Mouse (Mus musculus): ENCODE measurements around the gene Chrnb2. TPM values are rescaled to one million over a fixed set of nuclear protein-coding genes. Genes with fewer than 3 reads are reported as not detected.
"Not testable (repeated sequence)": the region's sequence is repeated elsewhere in the genome, so short reads cannot be mapped to it uniquely, and the experiment has no call there.

Gene Chrnb2
- polyA plus RNA-seq, 1 experiment from 2014 or later = 13.6 TPM

GRCm38 (mm10) chr3:89802876-89803275, 38.4 kb upstream of the Chrnb2 start:
- no peak overlapping the region for H3K4me2 ChIP-seq
- no peaks in the 10 kb centered on the region for H3K4me1 ChIP-seq (ENCODE audit: control insufficient read depth, insufficient read depth, low read length)
- 73% methylated on average over 15 of the region's 15 CpGs for WGBS
- no peaks in the 10 kb centered on the region for H3K36me3 ChIP-seq (ENCODE audit: control insufficient read depth, insufficient read depth, low read length)
- H3K27ac ChIP-seq (ENCODE audit: low read depth, low read length) = no peak overlapping the region
- ATAC-seq (ENCODE audit: low FRiP score) = no peak
- H3K9ac ChIP-seq (ENCODE audit: low read length) = no peak overlapping the region
- DNase-seq (ENCODE audit: low spot score, missing footprints) = no peak
- H3K9me3 ChIP-seq (ENCODE audit: control insufficient read depth, low read length) = no peaks in the 10 kb centered on the region
- no peak overlapping the region for H3K4me3 ChIP-seq (ENCODE audit: low read depth, low read length)
- no peaks in the 10 kb centered on the region for H3K27me3 ChIP-seq (ENCODE audit: control insufficient read depth, insufficient read depth, low read length)

- no peak overlapping the region for H3K9ac ChIP-seq (ENCODE audit: low read length)
- H3K9me3 ChIP-seq (ENCODE audit: control insufficient read depth, low read length) = no peaks in the 10 kb centered on the region
- H3K36me3 ChIP-seq (ENCODE audit: control insufficient read depth, insufficient read depth, low read length) = no peaks in the 10 kb centered on the region
- H3K4me2 ChIP-seq = no peak overlapping the region
- H3K27me3 ChIP-seq (ENCODE audit: control insufficient read depth, insufficient read depth, low read length) = no peaks in the 10 kb centered on the region
- ATAC-seq (ENCODE audit: low FRiP score) = no peak
- no peaks in the 10 kb centered on the region for H3K4me1 ChIP-seq (ENCODE audit: control insufficient read depth, insufficient read depth, low read length)
- H3K4me3 ChIP-seq (ENCODE audit: low read depth, low read length) = no peak overlapping the region
- no peak for DNase-seq (ENCODE audit: low spot score, missing footprints)
- WGBS = 58% methylated on average over 3 of the region's 3 CpGs
- H3K27ac ChIP-seq (ENCODE audit: low read depth, low read length) = no peak overlapping the region
These were observed 37.0 kb upstream of the Chrnb2 start for GRCm38 (mm10) chr3:89801507-89801847.

GRCm38 (mm10) chr3:89800774-89801506, 36.5 kb upstream of the Chrnb2 start:
- H3K27me3 ChIP-seq (ENCODE audit: control insufficient read depth, insufficient read depth, low read length) = no peaks in the 10 kb centered on the region
- no peak overlapping the region for H3K4me2 ChIP-seq
- H3K4me3 ChIP-seq (ENCODE audit: low read depth, low read length) = no peak overlapping the region
- no peaks in the 10 kb centered on the region for H3K36me3 ChIP-seq (ENCODE audit: control insufficient read depth, insufficient read depth, low read length)
- no peak for ATAC-seq (ENCODE audit: low FRiP score)
- H3K9me3 ChIP-seq (ENCODE audit: control insufficient read depth, low read length) = no peaks in the 10 kb centered on the region
- DNase-seq (ENCODE audit: low spot score, missing footprints) = no peak
- H3K9ac ChIP-seq (ENCODE audit: low read length) = no peak overlapping the region
- WGBS = 65% methylated on average over 5 of the region's 5 CpGs
- H3K4me1 ChIP-seq (ENCODE audit: control insufficient read depth, insufficient read depth, low read length) = no peaks in the 10 kb centered on the region
- no peak overlapping the region for H3K27ac ChIP-seq (ENCODE audit: low read depth, low read length)

GRCm38 (mm10) chr3:89800078-89800477, 35.6 kb upstream of the Chrnb2 start:
- DNase-seq (ENCODE audit: low spot score, missing footprints); H3K9me3 ChIP-seq (ENCODE audit: control insufficient read depth, low read length); H3K4me3 ChIP-seq (ENCODE audit: low read depth, low read length); H3K36me3 ChIP-seq (ENCODE audit: control insufficient read depth, insufficient read depth, low read length); H3K4me1 ChIP-seq (ENCODE audit: control insufficient read depth, insufficient read depth, low read length); H3K9ac ChIP-seq (ENCODE audit: low read length); H3K27ac ChIP-seq (ENCODE audit: low read depth, low read length); ATAC-seq (ENCODE audit: low FRiP score); H3K4me2 ChIP-seq; H3K27me3 ChIP-seq (ENCODE audit: control insufficient read depth, insufficient read depth, low read length): not testable (repeated sequence)
- 32% methylated on average over 3 of the region's 3 CpGs for WGBS

GRCm38 (mm10) chr3:89799476-89799875, 35.0 kb upstream of the Chrnb2 start:
- no peak for ATAC-seq (ENCODE audit: low FRiP score)
- no peak for DNase-seq (ENCODE audit: low spot score, missing footprints)
- Histone ChIP-seq H3K27ac (ENCODE audit: low read depth, low read length) (no peak overlapping the region), H3K27me3 (ENCODE audit: control insufficient read depth, insufficient read depth, low read length) (no peaks in the 10 kb centered on the region), H3K4me2 (peak overlapping the region; percentile 33), H3K36me3 (ENCODE audit: control insufficient read depth, insufficient read depth, low read length) (no peaks in the 10 kb centered on the region), H3K9me3 (ENCODE audit: control insufficient read depth, low read length) (no peaks in the 10 kb centered on the region), H3K4me3 (ENCODE audit: low read depth, low read length) (no peak overlapping the region), H3K9ac (ENCODE audit: low read length) (no peak overlapping the region), H3K4me1 (ENCODE audit: control insufficient read depth, insufficient read depth, low read length) (no peaks in the 10 kb centered on the region)
- WGBS = 3% methylated on average over 13 of the region's 13 CpGs

- H3K4me2 ChIP-seq = no peak overlapping the region
- no peak for ATAC-seq (ENCODE audit: low FRiP score)
- H3K27me3 ChIP-seq (ENCODE audit: control insufficient read depth, insufficient read depth, low read length) = no peaks in the 10 kb centered on the region
- no peaks in the 10 kb centered on the region for H3K4me1 ChIP-seq (ENCODE audit: control insufficient read depth, insufficient read depth, low read length)
- H3K9ac ChIP-seq (ENCODE audit: low read length) = no peak overlapping the region
- H3K9me3 ChIP-seq (ENCODE audit: control insufficient read depth, low read length) = no peaks in the 10 kb centered on the region
- H3K4me3 ChIP-seq (ENCODE audit: low read depth, low read length) = no peak overlapping the region
- no peaks in the 10 kb centered on the region for H3K36me3 ChIP-seq (ENCODE audit: control insufficient read depth, insufficient read depth, low read length)
- DNase-seq (ENCODE audit: low spot score, missing footprints) = no peak
- WGBS = 76% methylated on average over 3 of the region's 3 CpGs
- no peak overlapping the region for H3K27ac ChIP-seq (ENCODE audit: low read depth, low read length)
These were observed 34.1 kb upstream of the Chrnb2 start for GRCm38 (mm10) chr3:89798518-89798917.

- 60% methylated on average over 4 of the region's 4 CpGs for WGBS
- no peaks in the 10 kb centered on the region for H3K4me1 ChIP-seq (ENCODE audit: control insufficient read depth, insufficient read depth, low read length)
- H3K27me3 ChIP-seq (ENCODE audit: control insufficient read depth, insufficient read depth, low read length) = no peaks in the 10 kb centered on the region
- no peak overlapping the region for H3K4me3 ChIP-seq (ENCODE audit: low read depth, low read length)
- no peak overlapping the region for H3K4me2 ChIP-seq
- DNase-seq (ENCODE audit: low spot score, missing footprints) = no peak
- no peaks in the 10 kb centered on the region for H3K36me3 ChIP-seq (ENCODE audit: control insufficient read depth, insufficient read depth, low read length)
- H3K27ac ChIP-seq (ENCODE audit: low read depth, low read length) = no peak overlapping the region
- ATAC-seq (ENCODE audit: low FRiP score) = no peak
- H3K9me3 ChIP-seq (ENCODE audit: control insufficient read depth, low read length) = no peaks in the 10 kb centered on the region
- H3K9ac ChIP-seq (ENCODE audit: low read length) = no peak overlapping the region
These were observed 31.9 kb upstream of the Chrnb2 start for GRCm38 (mm10) chr3:89796358-89796757.

- no peaks in the 10 kb centered on the region for H3K27me3 ChIP-seq (ENCODE audit: control insufficient read depth, insufficient read depth, low read length)
- H3K9me3 ChIP-seq (ENCODE audit: control insufficient read depth, low read length) = no peaks in the 10 kb centered on the region
- H3K9ac ChIP-seq (ENCODE audit: low read length) = no peak overlapping the region
- H3K4me1 ChIP-seq (ENCODE audit: control insufficient read depth, insufficient read depth, low read length) = no peaks in the 10 kb centered on the region
- H3K4me3 ChIP-seq (ENCODE audit: low read depth, low read length) = no peak overlapping the region
- no peak overlapping the region for H3K27ac ChIP-seq (ENCODE audit: low read depth, low read length)
- no peak for DNase-seq (ENCODE audit: low spot score, missing footprints)
- no peaks in the 10 kb centered on the region for H3K36me3 ChIP-seq (ENCODE audit: control insufficient read depth, insufficient read depth, low read length)
- WGBS = 83% methylated on average over 5 of the region's 5 CpGs
- no peak for ATAC-seq (ENCODE audit: low FRiP score)
- H3K4me2 ChIP-seq = no peak overlapping the region
These were observed 31.3 kb upstream of the Chrnb2 start for GRCm38 (mm10) chr3:89795746-89796145.

- H3K9me3 ChIP-seq (ENCODE audit: control insufficient read depth, low read length) = no peaks in the 10 kb centered on the region
- no peaks in the 10 kb centered on the region for H3K27me3 ChIP-seq (ENCODE audit: control insufficient read depth, insufficient read depth, low read length)
- ATAC-seq (ENCODE audit: low FRiP score) (no peak), DNase-seq (ENCODE audit: low spot score, missing footprints) (no peak)
- H3K27ac ChIP-seq (ENCODE audit: low read depth, low read length) = no peak overlapping the region
- no peak overlapping the region for H3K4me3 ChIP-seq (ENCODE audit: low read depth, low read length)
- H3K36me3 ChIP-seq (ENCODE audit: control insufficient read depth, insufficient read depth, low read length) = no peaks in the 10 kb centered on the region
- no peak overlapping the region for H3K9ac ChIP-seq (ENCODE audit: low read length)
- H3K4me1 ChIP-seq (ENCODE audit: control insufficient read depth, insufficient read depth, low read length) = no peaks in the 10 kb centered on the region
- 53% methylated on average over 2 of the region's 2 CpGs for WGBS
- H3K4me2 ChIP-seq = no peak overlapping the region
These were observed 30.2 kb upstream of the Chrnb2 start for GRCm38 (mm10) chr3:89794616-89795015.
